Mouse (Mus musculus) T-helper 17 cell (primary cell): Measurements from ENCODE around the gene Fndc10.
"Not testable (repeated sequence)": the region's sequence is repeated elsewhere in the genome, so short reads cannot be mapped to it uniquely, and the experiment has no call there.

ENCODE experiments used
- in situ Hi-C, 2 experiments: fragments of 300-600 bp; cut with MboI, MseI; formaldehyde crosslinking; loops; 1 replicate in 1 of 2; 2 replicates in 1 of 2; pipeline ENCODE4 v1.15.1; 2025; ENCODE audit warnings: high pct_unique_total_duplicates in 2 of 2

Gene Fndc10

DNA sequence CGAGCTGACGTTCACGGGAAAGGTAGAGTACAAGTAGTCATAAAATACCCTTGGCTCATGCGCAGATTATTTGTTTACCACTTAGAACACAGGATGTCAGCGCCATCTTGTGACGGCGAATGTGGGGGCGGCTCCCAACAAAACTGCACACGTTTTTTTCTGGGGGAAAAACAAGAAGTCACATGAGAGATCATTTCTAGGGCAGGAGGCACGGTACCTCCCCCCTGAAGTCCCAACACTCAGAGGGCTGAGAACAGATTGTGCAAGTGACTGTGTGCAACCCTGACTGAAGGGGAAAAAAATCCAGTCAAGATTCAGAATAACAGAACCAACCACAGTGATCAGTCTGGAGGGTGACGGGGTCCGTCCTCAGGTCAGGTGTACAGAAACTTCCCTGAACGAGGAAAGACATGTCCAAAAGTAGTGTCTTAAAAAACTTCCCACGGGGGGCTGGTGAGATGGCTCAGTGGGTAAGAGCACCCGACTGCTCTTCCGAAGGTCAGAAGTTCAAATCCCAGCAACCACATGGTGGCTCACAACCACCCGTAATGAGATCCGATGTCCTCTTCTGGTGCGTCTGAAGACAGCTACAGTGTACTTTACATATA is 10.4 kb upstream of the Fndc10 start:
- in situ Hi-C loops = not testable (repeated sequence)

DNA sequence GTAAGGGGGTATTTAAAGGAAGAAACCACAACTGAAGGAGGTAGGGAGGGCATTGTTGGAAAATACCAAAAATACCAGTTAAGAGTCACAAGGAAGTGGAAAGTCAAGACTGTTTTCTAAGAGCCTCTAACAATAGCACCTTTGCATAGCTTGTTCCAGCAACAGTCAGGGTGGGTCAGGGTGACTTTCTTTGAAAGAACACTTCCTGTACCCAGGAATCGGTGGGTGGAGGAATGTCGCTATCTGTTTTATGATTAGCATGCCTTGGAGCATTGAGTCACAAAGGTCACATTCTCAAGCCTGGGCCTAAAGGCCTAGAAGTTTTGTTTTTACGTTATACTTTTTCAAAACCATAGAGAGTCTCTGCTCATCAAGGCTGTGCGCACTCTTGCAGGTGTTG is 6.4 kb upstream of the Fndc10 start:
- in situ Hi-C loops = not testable (repeated sequence)

- in situ Hi-C loops = loop anchor here in 1 of 2 experiments (5.0 kb wide), 1 partner anchor 33 kb away; no protein-coding TSS in a partner anchor
These were observed 3.4 kb upstream of the Fndc10 start for GRCm38 (mm10) chr4:155690571-155691375.

- in situ Hi-C loops = loop anchor here in 1 of 2 experiments (5.0 kb wide), 1 partner anchor 35 kb away; no protein-coding TSS in a partner anchor
These were observed 1.7 kb upstream of the Fndc10 start for GRCm38 (mm10) chr4:155692421-155692820.

DNA sequence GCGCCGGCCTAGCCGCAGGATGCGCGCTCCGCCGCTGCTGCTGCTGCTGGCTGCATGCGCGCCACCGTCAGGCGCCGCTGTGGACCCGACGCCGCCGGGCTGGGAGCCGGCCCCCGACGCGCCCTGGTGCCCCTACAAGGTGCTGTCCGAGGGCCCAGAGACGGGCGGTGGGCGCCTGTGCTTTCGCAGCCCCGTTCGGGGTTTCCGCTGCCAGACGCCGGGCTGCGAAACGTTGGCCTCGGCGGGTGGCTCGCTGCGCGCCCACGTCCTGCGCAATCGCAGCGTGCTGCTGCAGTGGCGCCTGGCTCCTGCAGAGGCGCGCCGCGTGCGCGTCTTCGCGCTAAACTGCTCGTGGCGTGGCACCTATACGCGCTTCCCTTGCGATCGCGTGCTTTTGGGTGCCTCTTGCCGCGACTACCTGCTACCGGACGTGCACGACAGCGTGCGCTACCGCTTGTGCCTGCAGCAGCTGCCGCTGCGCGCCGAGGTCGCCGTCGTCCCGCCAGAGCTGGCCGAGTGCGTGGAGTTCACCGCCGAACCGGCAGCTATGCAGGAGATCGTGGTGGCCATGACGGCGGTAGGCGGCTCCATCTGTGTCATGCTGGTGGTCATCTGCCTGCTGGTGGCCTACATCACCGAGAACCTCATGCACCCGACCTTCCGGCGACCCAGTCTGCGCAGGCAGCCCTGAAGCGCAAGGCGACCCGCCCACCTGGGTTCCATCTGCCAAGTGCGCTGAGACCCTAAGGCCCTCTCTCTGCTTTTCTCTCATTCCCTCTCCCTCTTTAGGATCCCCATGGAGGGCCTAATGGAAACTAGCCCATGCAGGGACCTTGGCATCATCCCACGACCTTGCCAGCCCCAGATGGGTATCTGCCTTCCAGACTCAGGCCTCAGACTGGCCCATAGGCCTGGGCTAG is 600 bp downstream of the Fndc10 start:
- in situ Hi-C loops = loop anchor here (5.0 kb wide), 3 partner anchors 37 to 327 kb away; no protein-coding TSS in a partner anchor

DNA sequence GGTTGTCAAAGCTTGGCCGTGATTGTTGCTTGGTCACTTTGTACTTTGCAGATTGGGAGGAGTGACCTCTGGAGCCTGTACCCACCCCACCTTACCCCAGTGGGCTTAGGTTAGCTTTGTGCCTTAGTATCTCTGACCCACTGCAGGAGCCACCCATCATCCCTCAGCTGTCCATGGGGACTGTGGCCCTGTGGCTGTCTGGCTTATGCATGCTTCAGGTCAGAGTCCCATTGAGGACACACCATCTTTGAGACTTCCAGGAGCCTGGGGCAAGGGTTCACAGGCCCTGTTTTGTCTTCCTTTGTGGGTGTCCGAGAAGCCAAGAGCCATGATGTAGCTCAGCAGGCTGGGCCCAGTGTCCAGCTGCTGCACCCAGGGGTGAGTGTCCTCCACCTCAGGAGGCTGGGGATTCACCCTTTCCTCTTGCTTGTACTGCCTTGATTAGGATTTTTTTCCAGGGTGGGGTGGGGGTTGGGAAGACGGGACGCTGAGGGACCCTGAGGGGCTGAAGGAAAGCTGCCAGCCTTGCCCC is 1.5 kb downstream of the Fndc10 start:
- in situ Hi-C loops = loop anchor here (5.0 kb wide), 2 partner anchors 208 to 328 kb away; no protein-coding TSS in a partner anchor

DNA sequence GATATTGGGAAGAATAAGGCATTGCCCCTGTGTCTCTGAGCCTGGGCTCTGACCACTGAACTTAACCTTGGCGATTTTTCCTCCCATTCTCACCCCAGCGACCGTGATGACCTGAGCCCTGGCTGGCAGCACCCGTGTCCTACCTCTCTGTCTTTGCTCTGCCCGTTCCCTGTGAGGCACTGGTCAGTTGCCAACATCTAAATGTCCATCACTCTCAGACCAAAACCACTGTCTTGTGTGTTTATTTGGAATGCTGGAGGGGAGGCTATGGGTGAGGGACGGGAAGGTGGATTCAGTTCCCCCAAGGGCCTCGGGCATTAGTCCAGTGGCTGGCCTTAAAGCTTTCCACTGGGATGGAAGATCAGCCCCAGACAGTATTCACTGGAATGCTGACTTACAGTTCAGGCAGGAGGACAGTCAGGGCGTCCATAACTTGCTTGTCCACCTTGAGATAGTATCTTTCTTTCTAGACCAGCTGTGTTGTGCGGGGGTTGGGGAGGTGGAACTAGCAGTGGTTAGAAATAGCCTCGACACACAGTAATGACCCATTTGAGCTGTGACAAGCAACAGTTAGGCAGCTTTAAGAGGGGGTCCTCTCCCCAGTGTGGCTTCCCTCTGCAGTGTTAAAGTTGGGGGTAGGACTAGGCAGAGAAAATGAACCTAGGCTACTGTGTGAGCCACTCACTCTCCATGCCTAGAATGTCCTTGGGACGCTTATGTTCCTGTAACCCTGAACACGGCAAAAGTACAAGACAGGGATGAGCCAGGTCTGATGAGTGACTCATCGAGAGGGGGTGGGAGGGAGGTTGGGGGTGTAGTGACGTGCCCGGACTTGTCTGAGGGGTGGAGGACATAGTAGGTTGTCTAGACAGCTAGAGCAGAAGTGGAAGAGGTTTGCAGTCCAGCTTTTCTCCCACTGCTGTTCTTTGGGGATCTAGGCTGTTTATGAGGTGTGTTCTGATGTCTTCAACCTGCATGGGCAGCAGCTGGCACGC is 2.4 kb downstream of the Fndc10 start:
- in situ Hi-C loops = loop anchor here (5.0 kb wide), 2 partner anchors 209 to 329 kb away; no protein-coding TSS in a partner anchor

GRCm38 (mm10) chr4:155700425-155700824 is 6.3 kb downstream of the Fndc10 start:
- in situ Hi-C loops = no loop called here

DNA sequence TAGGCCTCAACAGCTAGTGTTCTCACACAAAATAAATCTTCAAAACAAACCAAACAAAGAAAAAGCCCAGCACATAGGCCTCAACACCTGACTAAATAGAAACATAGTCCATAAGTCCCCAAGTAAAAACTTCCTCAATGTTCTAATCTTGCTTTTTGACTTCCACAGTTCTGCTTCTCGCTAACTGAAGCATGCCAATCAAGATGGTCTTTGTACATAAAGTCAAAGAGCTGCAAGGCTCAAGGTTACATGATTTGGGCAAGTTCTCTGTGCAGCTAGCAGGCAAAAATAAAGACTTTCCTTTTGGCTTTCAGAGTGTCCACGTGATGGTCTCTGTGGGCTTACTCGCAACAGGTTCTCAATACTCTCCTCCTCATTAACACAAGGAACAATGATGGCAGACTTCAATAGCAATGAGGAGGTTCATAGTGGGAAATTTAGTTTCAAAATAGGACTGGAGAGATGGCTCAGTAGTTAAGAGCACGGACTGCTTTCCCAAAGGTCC is 9.3 kb downstream of the Fndc10 start:
- in situ Hi-C loops = no loop called here

DNA sequence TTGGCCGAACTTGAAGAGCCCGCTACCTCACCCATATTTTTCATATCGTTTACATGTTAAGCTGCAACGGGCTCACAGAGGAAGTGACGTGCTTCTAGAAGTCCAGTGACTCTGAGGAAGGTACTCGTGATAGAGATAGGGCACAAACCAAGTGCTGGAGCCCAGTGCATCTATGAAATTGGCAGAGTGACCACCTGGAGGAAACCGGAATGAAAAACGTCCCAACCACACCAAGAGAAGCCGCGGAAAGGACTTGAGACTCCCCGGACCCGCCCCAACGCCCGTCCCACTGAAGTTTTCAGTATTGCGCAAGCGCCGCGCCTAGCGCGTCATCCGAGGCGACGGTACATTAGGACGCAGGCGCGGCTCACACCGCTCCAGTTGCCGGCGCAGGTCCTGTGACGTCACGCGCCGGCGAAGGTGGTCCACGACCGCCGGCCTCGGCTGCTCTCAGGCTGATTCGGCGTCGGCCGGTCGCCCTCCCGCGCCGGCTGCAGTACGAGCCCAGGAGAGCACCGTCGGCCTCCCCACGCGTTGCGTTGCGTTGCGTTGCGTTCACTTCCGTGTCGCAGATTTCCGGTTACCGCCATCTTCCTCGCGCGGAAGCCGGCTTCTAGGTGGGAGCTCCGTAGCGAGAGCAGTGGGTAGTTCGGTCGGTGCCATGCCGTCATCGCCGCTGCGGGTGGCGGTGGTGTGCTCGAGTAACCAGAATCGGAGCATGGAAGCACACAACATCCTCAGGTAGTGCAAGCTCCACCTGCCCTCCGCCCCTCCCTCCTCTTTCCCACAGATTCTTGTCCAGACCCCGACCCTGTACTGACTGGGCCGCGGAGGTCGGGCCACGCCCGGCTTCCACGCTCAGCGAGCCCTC is 10.8 kb downstream of the Fndc10 start, which contains the start of gene Ssu72:
TSS of gene Ssu72 (plus strand) at position 80 of the 871 bp plus-strand sequence.
- in situ Hi-C loops = no loop called here

DNA sequence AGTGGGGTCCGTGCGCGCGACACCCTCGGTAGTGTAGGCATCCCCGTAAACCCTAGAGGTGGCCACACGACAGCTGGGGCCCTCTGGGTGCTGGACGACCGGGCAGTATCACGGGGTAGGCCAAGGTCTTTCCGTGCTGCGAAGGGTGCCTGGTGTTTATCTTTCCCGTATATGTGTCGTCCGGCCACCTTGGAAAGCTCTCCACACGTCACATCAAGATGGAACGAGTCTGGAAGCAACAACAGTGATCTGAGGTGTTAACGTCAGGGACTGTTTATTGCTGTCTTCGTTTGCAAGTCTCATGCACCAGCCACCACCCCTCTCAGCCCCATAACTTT is 11.4 kb downstream of the Fndc10 start:
- in situ Hi-C loops = no loop called here

DNA sequence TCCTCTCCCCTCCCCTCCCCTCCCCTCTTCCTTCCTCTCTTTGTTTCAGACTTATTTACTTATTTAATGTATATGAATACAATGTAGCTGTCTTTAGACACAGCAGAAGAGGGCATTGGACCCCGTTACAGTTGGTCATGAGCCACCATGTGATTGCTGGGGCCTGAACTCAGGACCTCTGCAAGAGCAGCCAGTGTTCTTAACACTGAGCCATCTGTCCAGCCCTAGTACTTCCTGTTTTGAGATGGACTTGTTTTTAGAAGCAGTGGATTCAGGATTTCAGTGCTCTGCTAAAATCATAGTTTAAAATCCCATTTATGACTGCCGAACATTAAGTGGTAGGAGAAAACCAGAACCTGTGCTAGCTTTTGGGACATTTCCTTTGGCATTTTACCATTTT is 14.4 kb downstream of the Fndc10 start:
- in situ Hi-C loops = no loop called here

GRCm38 (mm10) chr4:155708988-155709387 is 14.8 kb downstream of the Fndc10 start:
- in situ Hi-C loops = no loop called here

GRCm38 (mm10) chr4:155710521-155711252 is 16.5 kb downstream of the Fndc10 start:
- in situ Hi-C loops = no loop called here

DNA sequence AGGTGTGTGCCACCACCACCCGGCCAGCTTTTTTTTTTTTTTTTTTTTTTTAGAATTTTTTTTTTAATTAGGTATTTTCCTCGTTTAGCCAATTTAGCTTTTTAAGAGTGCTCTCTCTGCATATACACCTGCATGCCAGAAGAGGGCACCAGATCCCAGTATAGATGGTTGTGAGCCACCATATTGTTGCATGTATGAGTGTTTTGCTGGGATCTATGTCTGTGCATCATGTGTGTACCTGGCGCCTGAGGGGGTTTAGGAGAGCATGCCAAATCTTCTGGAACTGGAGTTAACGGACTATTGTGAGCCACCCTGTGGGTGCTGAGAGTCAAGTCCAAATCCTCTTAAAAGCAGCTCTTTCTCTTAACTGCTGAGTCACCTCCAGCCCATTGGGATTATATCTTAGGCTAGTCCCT is 27.5 kb downstream of the Fndc10 start:
- in situ Hi-C loops = no loop called here

DNA sequence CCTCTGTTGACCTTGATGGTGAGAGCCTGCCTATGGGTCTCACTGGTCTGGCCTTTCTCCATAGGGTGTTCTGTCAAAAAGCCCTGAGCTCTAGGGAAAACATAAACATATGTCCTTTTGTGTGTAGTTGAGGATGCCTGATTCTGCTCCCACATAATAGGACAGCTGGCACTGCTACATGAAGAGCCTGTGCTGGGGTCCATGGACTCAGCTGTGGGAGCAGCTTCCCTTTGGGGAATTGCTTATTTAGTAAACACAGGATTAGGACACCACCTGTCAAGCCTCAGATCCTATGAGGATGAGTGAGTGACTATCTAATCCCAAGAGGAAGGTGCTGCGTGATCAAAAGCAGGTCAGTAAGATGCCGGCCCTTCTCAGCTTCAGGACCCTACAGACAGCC is 33.9 kb downstream of the Fndc10 start:
- in situ Hi-C loops = loop anchor here in 1 of 2 experiments (5.0 kb wide), 1 partner anchor 39 kb away; no protein-coding TSS in a partner anchor

DNA sequence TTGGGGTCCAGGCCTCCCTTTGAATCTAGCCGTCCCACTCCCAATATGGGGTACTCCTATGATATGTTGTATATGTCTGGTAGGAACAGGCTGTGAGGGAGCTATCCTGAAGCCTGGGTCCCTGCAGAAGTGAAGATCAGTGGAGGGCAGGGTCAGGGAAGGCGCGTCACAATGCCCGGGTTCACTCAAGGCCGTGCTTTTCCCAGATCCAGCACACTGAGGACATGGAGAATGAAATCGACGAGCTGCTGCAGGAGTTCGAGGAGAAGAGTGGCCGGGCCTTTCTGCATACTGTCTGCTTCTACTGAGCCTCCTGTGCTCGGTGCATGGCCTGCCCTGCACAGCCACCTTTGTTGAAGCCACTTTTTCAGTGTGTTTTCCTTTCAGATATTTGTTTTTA is 39.1 kb downstream of the Fndc10 start:
- in situ Hi-C loops = no loop called here

- in situ Hi-C loops = no loop called here
These were observed 40.3 kb downstream of the Fndc10 start, which contains the start of gene Tmem240 for GRCm38 (mm10) chr4:155734350-155734941. Tmem240 (plus strand) TSS chr4:155734800.
